Mouse (Mus musculus): ENCODE results near the gene Slco3a1. TPM values are rescaled to one million over a fixed set of nuclear protein-coding genes. Genes with fewer than 3 reads are reported as not detected.
"Not testable (repeated sequence)": the region's sequence is repeated elsewhere in the genome, so short reads cannot be mapped to it uniquely, and the experiment has no call there.

The Slco3a1 gene
- polyA plus RNA-seq, 1 experiment from 2014 or later, result 19.6 TPM

GRCm38 (mm10) chr7:74413738-74414716 is 140.6 kb downstream of the Slco3a1 start:
- H3K4me3 ChIP-seq (ENCODE audit: low read length), result no peak overlapping the region
- WGBS, result 83% methylated on average over 9 of the region's 9 CpGs
- H3K27ac ChIP-seq (ENCODE audit: low read depth, low read length), result no peak overlapping the region
- H3K27me3 ChIP-seq (ENCODE audit: control insufficient read depth, insufficient read depth, low read length), result no peaks in the 10 kb centered on the region
- no peak for ATAC-seq (ENCODE audit: low FRiP score, low TSS enrichment)
- no peak overlapping the region for H3K9ac ChIP-seq (ENCODE audit: low read depth, low read length)
- no peaks in the 10 kb centered on the region for H3K4me1 ChIP-seq (ENCODE audit: control insufficient read depth, insufficient read depth, low read length)
- H3K36me3 ChIP-seq (ENCODE audit: control insufficient read depth, insufficient read depth, low read length), result no peaks in the 10 kb centered on the region
- H3K4me2 ChIP-seq (replicated peaks; ENCODE audit: low read depth, low read length), result no peak overlapping the region
- H3K9me3 ChIP-seq (ENCODE audit: control insufficient read depth, low read length), result no peaks in the 10 kb centered on the region

- H3K4me2 ChIP-seq (replicated peaks; ENCODE audit: low read depth, low read length), result no peak overlapping the region
- no peaks in the 10 kb centered on the region for H3K4me1 ChIP-seq (ENCODE audit: control insufficient read depth, insufficient read depth, low read length)
- 58% methylated on average over 13 of the region's 13 CpGs for WGBS
- no peak overlapping the region for H3K9ac ChIP-seq (ENCODE audit: low read depth, low read length)
- H3K4me3 ChIP-seq (ENCODE audit: low read length), result no peak overlapping the region
- no peaks in the 10 kb centered on the region for H3K27me3 ChIP-seq (ENCODE audit: control insufficient read depth, insufficient read depth, low read length)
- H3K36me3 ChIP-seq (ENCODE audit: control insufficient read depth, insufficient read depth, low read length), result no peaks in the 10 kb centered on the region
- no peak for ATAC-seq (ENCODE audit: low FRiP score, low TSS enrichment)
- no peak overlapping the region for H3K27ac ChIP-seq (ENCODE audit: low read depth, low read length)
- no peaks in the 10 kb centered on the region for H3K9me3 ChIP-seq (ENCODE audit: control insufficient read depth, low read length)
Observed at GRCm38 (mm10) chr7:74408601-74409323, 145.8 kb downstream of the Slco3a1 start.

GRCm38 (mm10) chr7:74407851-74408250 is 146.7 kb downstream of the Slco3a1 start:
- H3K27me3 ChIP-seq (ENCODE audit: control insufficient read depth, insufficient read depth, low read length); H3K9me3 ChIP-seq (ENCODE audit: control insufficient read depth, low read length); H3K4me2 ChIP-seq (replicated peaks; ENCODE audit: low read depth, low read length); H3K36me3 ChIP-seq (ENCODE audit: control insufficient read depth, insufficient read depth, low read length); H3K9ac ChIP-seq (ENCODE audit: low read depth, low read length); H3K4me1 ChIP-seq (ENCODE audit: control insufficient read depth, insufficient read depth, low read length); H3K4me3 ChIP-seq (ENCODE audit: low read length); ATAC-seq (ENCODE audit: low FRiP score, low TSS enrichment); H3K27ac ChIP-seq (ENCODE audit: low read depth, low read length): not testable (repeated sequence)

- no peak overlapping the region for H3K4me2 ChIP-seq (replicated peaks; ENCODE audit: low read depth, low read length)
- H3K27me3 ChIP-seq (ENCODE audit: control insufficient read depth, insufficient read depth, low read length), result no peaks in the 10 kb centered on the region
- no peak for ATAC-seq (ENCODE audit: low FRiP score, low TSS enrichment)
- H3K9me3 ChIP-seq (ENCODE audit: control insufficient read depth, low read length), result no peaks in the 10 kb centered on the region
- H3K36me3 ChIP-seq (ENCODE audit: control insufficient read depth, insufficient read depth, low read length), result no peaks in the 10 kb centered on the region
- 88% methylated on average over 6 of the region's 6 CpGs for WGBS
- no peak overlapping the region for H3K27ac ChIP-seq (ENCODE audit: low read depth, low read length)
- no peak overlapping the region for H3K9ac ChIP-seq (ENCODE audit: low read depth, low read length)
- H3K4me1 ChIP-seq (ENCODE audit: control insufficient read depth, insufficient read depth, low read length), result no peaks in the 10 kb centered on the region
- no peak overlapping the region for H3K4me3 ChIP-seq (ENCODE audit: low read length)
Observed at GRCm38 (mm10) chr7:74399729-74400128, 154.9 kb downstream of the Slco3a1 start.

- no peaks in the 10 kb centered on the region for H3K9me3 ChIP-seq (ENCODE audit: control insufficient read depth, low read length)
- H3K4me2 ChIP-seq (replicated peaks; ENCODE audit: low read depth, low read length), result no peak overlapping the region
- no peaks in the 10 kb centered on the region for H3K4me1 ChIP-seq (ENCODE audit: control insufficient read depth, insufficient read depth, low read length)
- no peaks in the 10 kb centered on the region for H3K27me3 ChIP-seq (ENCODE audit: control insufficient read depth, insufficient read depth, low read length)
- H3K27ac ChIP-seq (ENCODE audit: low read depth, low read length), result no peak overlapping the region
- 81% methylated on average over 4 of the region's 4 CpGs for WGBS
- no peak overlapping the region for H3K9ac ChIP-seq (ENCODE audit: low read depth, low read length)
- H3K4me3 ChIP-seq (ENCODE audit: low read length), result no peak overlapping the region
- no peaks in the 10 kb centered on the region for H3K36me3 ChIP-seq (ENCODE audit: control insufficient read depth, insufficient read depth, low read length)
- no peak for ATAC-seq (ENCODE audit: low FRiP score, low TSS enrichment)
Observed at GRCm38 (mm10) chr7:74399154-74399553, 155.4 kb downstream of the Slco3a1 start.

GRCm38 (mm10) chr7:74398326-74398725 is 156.3 kb downstream of the Slco3a1 start:
- 70% methylated on average over 2 of the region's 2 CpGs for WGBS
- no peaks in the 10 kb centered on the region for H3K36me3 ChIP-seq (ENCODE audit: control insufficient read depth, insufficient read depth, low read length)
- no peak overlapping the region for H3K4me3 ChIP-seq (ENCODE audit: low read length)
- H3K9me3 ChIP-seq (ENCODE audit: control insufficient read depth, low read length), result no peaks in the 10 kb centered on the region
- H3K9ac ChIP-seq (ENCODE audit: low read depth, low read length), result no peak overlapping the region
- no peak overlapping the region for H3K27ac ChIP-seq (ENCODE audit: low read depth, low read length)
- H3K27me3 ChIP-seq (ENCODE audit: control insufficient read depth, insufficient read depth, low read length), result no peaks in the 10 kb centered on the region
- H3K4me1 ChIP-seq (ENCODE audit: control insufficient read depth, insufficient read depth, low read length), result no peaks in the 10 kb centered on the region
- no peak for ATAC-seq (ENCODE audit: low FRiP score, low TSS enrichment)
- no peak overlapping the region for H3K4me2 ChIP-seq (replicated peaks; ENCODE audit: low read depth, low read length)

GRCm38 (mm10) chr7:74391451-74391873 is 163.1 kb downstream of the Slco3a1 start:
- no peaks in the 10 kb centered on the region; the same call in 1 of the 2 replicates for H3K27me3 ChIP-seq (ENCODE audit: control insufficient read depth, insufficient read depth, low read length)
- H3K9ac ChIP-seq (ENCODE audit: low read depth, low read length), result no peak overlapping the region
- H3K36me3 ChIP-seq (ENCODE audit: control insufficient read depth, insufficient read depth, low read length), result no peaks in the 10 kb centered on the region
- no peak overlapping the region for H3K4me3 ChIP-seq (ENCODE audit: low read length)
- WGBS, result 51% methylated on average over 5 of the region's 5 CpGs
- ATAC-seq (ENCODE audit: low FRiP score, low TSS enrichment), result no peak
- no peak overlapping the region for H3K27ac ChIP-seq (ENCODE audit: low read depth, low read length)
- H3K4me2 ChIP-seq (replicated peaks; ENCODE audit: low read depth, low read length), result no peak overlapping the region
- no peaks in the 10 kb centered on the region for H3K9me3 ChIP-seq (ENCODE audit: control insufficient read depth, low read length)
- no peaks in the 10 kb centered on the region for H3K4me1 ChIP-seq (ENCODE audit: control insufficient read depth, insufficient read depth, low read length)

- ATAC-seq (ENCODE audit: low FRiP score, low TSS enrichment), result peak; percentile 47; the same call in 1 of the 2 replicates
- Histone ChIP-seq H3K4me1 (ENCODE audit: control insufficient read depth, insufficient read depth, low read length) (no peaks in the 10 kb centered on the region), H3K4me3 (ENCODE audit: low read length) (no peak overlapping the region), H3K4me2 (replicated peaks; ENCODE audit: low read depth, low read length) (no peak overlapping the region), H3K9me3 (ENCODE audit: control insufficient read depth, low read length) (no peaks in the 10 kb centered on the region), H3K27ac (ENCODE audit: low read depth, low read length) (no peak overlapping the region), H3K27me3 (ENCODE audit: control insufficient read depth, insufficient read depth, low read length) (no peaks in the 10 kb centered on the region; the same call in 1 of the 2 replicates), H3K9ac (ENCODE audit: low read depth, low read length) (no peak overlapping the region), H3K36me3 (ENCODE audit: control insufficient read depth, insufficient read depth, low read length) (no peaks in the 10 kb centered on the region)
- 37% methylated on average over 2 of the region's 2 CpGs for WGBS
Observed at GRCm38 (mm10) chr7:74389570-74389969, 165.0 kb downstream of the Slco3a1 start.

GRCm38 (mm10) chr7:74386257-74386656 is 168.3 kb downstream of the Slco3a1 start:
- no peaks in the 10 kb centered on the region for H3K36me3 ChIP-seq (ENCODE audit: control insufficient read depth, insufficient read depth, low read length)
- H3K9ac ChIP-seq (ENCODE audit: low read depth, low read length), result no peak overlapping the region
- WGBS, result 70% methylated on average over 5 of the region's 5 CpGs
- no peak overlapping the region for H3K27ac ChIP-seq (ENCODE audit: low read depth, low read length)
- no peaks in the 10 kb centered on the region; the same call in 1 of the 2 replicates for H3K27me3 ChIP-seq (ENCODE audit: control insufficient read depth, insufficient read depth, low read length)
- H3K9me3 ChIP-seq (ENCODE audit: control insufficient read depth, low read length), result no peaks in the 10 kb centered on the region
- H3K4me3 ChIP-seq (ENCODE audit: low read length), result no peak overlapping the region
- no peak for ATAC-seq (ENCODE audit: low FRiP score, low TSS enrichment)
- H3K4me2 ChIP-seq (replicated peaks; ENCODE audit: low read depth, low read length), result no peak overlapping the region
- peaks cover 16% of the 10 kb centered on the region; the same call in 1 of the 2 replicates for H3K4me1 ChIP-seq (ENCODE audit: control insufficient read depth, insufficient read depth, low read length)
